Mouse (Mus musculus): ENCODE measurements around the gene Robo4.

Gene Robo4

GRCm38 (mm10) chr9:37454011-37454492 lies 52.4 kb downstream of the Robo4 start:
- DNase-seq (ENCODE audit: low read depth, low spot score), result no peak

GRCm38 (mm10) chr9:37454991-37455390 lies 53.3 kb downstream of the Robo4 start:
- no peak for DNase-seq (ENCODE audit: low read depth, low spot score)

- DNase-seq (ENCODE audit: low read depth, low spot score), result no peak
Observed at GRCm38 (mm10) chr9:37455868-37456267, 54.2 kb downstream of the Robo4 start.

GRCm38 (mm10) chr9:37456481-37456910 lies 54.8 kb downstream of the Robo4 start:
- no peak for DNase-seq (ENCODE audit: low read depth, low spot score)

GRCm38 (mm10) chr9:37457151-37457550 lies 55.5 kb downstream of the Robo4 start:
- DNase-seq (ENCODE audit: low read depth, low spot score), result no peak

GRCm38 (mm10) chr9:37459665-37460042 lies 58.0 kb downstream of the Robo4 start:
- DNase-seq (ENCODE audit: low read depth, low spot score), result no peak

GRCm38 (mm10) chr9:37460043-37460960 lies 58.6 kb downstream of the Robo4 start:
- peak; percentile 25 for DNase-seq (ENCODE audit: low read depth, low spot score)

GRCm38 (mm10) chr9:37460961-37461340 lies 59.3 kb downstream of the Robo4 start:
- no peak for DNase-seq (ENCODE audit: low read depth, low spot score)

GRCm38 (mm10) chr9:37461571-37461970 lies 59.9 kb downstream of the Robo4 start:
- DNase-seq (ENCODE audit: low read depth, low spot score), result no peak

GRCm38 (mm10) chr9:37462764-37463163 lies 61.1 kb downstream of the Robo4 start:
- peak; percentile 51 for DNase-seq (ENCODE audit: low read depth, low spot score)

All from A20 (cell line).